Mouse (Mus musculus) midbrain, embryonic 16.5 days (tissue): Measurements from ENCODE around the gene Mansc1. TPM values are rescaled to one million over a fixed set of nuclear protein-coding genes. Genes with fewer than 3 reads are reported as not detected.
"Not testable (repeated sequence)": the region's sequence is repeated elsewhere in the genome, so short reads cannot be mapped to it uniquely, and the experiment has no call there.

Source experiments
- ATAC-seq: fragments of 200-750 bp; cut with Nextera tagmentation; 2 replicates; pipeline ENCODE4 v1.8.0; 2017; ENCODE audit warnings: moderate TSS enrichment
- H3K27ac ChIP-seq: fragments of 300-500 bp; sonication (generic); 2 replicates; pipeline ENCODE4 v1.5.1; 2014; ENCODE audit warnings: mild to moderate bottlenecking, low read length, mixed read lengths
- H3K27me3 ChIP-seq: fragments of 300-500 bp; sonication (generic); 2 replicates; pipeline ENCODE4 v1.6.1; 2014; ENCODE audit warnings: low read depth, low read length, mixed read lengths; ENCODE audit not compliant: control insufficient read depth, insufficient read depth
- H3K36me3 ChIP-seq: fragments of 300-500 bp; sonication (generic); 2 replicates; pipeline ENCODE4 v1.6.1; 2014; ENCODE audit warnings: mild to moderate bottlenecking, low read length, moderate library complexity, mixed read lengths; ENCODE audit not compliant: control insufficient read depth, insufficient read depth
- H3K4me1 ChIP-seq: fragments of 300-500 bp; sonication (generic); 2 replicates; pipeline ENCODE4 v1.6.1; 2014; ENCODE audit warnings: mild to moderate bottlenecking, low read length, mixed read lengths; ENCODE audit not compliant: control insufficient read depth, insufficient read depth
- H3K4me2 ChIP-seq: fragments of 300-500 bp; sonication (generic); 2 replicates; pipeline ENCODE4 v1.6.1; 2014; ENCODE audit warnings: mild to moderate bottlenecking, low read length, mixed read lengths
- H3K4me3 ChIP-seq: fragments of 300-500 bp; sonication (generic); 2 replicates; pipeline ENCODE4 v1.5.1; 2014; ENCODE audit warnings: low read depth, mild to moderate bottlenecking, low read length, moderate library complexity, mixed read lengths
- H3K9ac ChIP-seq: fragments of 300-500 bp; sonication (generic); 2 replicates; pipeline ENCODE4 v1.6.1; 2014; ENCODE audit warnings: low read depth, low read length, mixed read lengths
- H3K9me3 ChIP-seq: fragments of 300-500 bp; sonication (generic); replicated peaks from 2 replicates; pipeline ENCODE4 v1.6.1; 2014; ENCODE audit warnings: mild to moderate bottlenecking, low read length, mixed read lengths; ENCODE audit not compliant: control insufficient read depth, poor library complexity, severe bottlenecking
- WGBS: fragments of 180-500 bp; shearing (Covaris S2); extraction: QIAGEN DNeasy Blood & Tissue Kit; methylation state at CpG from one replicate; pipeline ENCODE4 v1.1.7; 2014; 5-methylcytosine and 5-hydroxymethylcytosine counted together
- polyA plus RNA-seq: library from polyadenylated mRNA; unstranded; fragments of >200 nt; fragmentation: Nextera tagmentation; extraction: Ambion mirVana; gene quantifications from 2 replicates; pipeline ENCODE4 v1.2.1, GENCODE M21; 2015

Mansc1 gene
- polyA plus RNA-seq, result 1.0 and 1.2 TPM in 2 replicates

DNA sequence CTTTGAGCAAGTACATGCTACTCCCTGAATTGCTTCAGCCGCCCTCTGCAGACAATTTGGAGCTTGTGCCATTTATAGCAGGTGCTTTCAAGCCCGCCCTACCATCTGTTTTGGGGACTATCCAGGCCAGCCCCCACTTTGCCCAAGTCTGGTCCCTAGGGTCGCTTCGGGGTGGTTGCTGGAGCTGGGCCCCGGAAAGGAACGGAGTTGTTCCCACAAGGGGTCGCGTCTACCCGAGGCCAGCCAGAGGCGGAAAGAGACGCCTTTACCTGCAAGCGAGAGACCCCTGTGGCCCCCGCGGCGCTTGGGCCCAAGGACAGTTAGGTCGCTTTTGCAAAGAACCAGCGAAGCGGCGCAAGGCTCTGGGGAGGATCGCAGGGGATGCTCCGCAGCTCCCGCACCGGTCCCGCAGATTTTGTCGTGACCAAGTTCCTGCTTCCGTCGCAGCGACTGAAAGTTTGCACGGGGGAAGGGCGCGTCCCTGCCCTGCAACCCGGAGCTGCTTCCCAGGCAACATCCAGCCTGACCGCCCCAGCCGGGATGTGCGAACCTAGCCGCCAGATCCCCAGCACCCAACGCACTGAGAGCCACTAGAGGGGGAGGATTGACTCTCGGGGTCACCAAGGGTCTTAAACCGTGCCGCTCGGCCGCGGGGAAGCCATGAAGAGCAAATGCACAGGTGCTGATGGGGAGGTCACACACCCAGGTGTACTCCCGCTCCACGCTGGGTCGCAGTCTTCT lies at the start of gene Mansc1:
Gene Mansc1, minus strand, starts transcription at position 542 of the 741 bp plus-strand sequence.
- H3K4me3 ChIP-seq, result peak within 1 kb of the TSS; percentile 49
- peak within 1 kb of the TSS; percentile 94 for H3K4me2 ChIP-seq
- 2% methylated on average over 46 of the region's 46 CpGs for WGBS
- H3K4me1 ChIP-seq, result peaks cover 7% of the 10 kb centered on the region; the same call in 1 of the 2 replicates
- peaks cover 7% of the 10 kb centered on the region for H3K27me3 ChIP-seq
- H3K9me3 ChIP-seq, result no peaks in the 10 kb centered on the region
- no peaks in the 10 kb centered on the region for H3K36me3 ChIP-seq
- peak within 1 kb of the TSS; percentile 66 for H3K9ac ChIP-seq
- peak; percentile 60 for ATAC-seq
- H3K27ac ChIP-seq, result no peak within 1 kb of the TSS

DNA sequence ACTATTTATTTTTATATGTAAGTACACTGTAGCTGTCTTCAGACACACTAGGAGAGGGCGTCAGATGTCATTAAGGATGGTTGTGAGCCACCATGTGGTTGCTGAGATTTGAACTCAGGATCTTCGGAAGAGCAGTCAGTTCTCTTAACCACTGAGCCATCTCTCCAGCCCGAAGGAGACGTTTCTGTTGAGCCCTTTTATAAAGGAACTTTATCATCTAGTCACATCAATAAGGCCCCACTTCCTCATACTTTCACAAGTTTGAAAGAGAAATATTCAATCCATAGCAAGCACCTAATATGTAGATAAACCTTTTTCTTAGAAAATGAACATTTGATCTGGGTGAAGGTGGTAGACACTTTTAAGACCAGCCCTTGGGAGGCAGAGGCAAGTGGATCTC lies 47.0 kb upstream of the Mansc1 start:
- not testable (repeated sequence) for H3K4me3 ChIP-seq, H3K27ac ChIP-seq, H3K9ac ChIP-seq, H3K36me3 ChIP-seq, H3K4me1 ChIP-seq, H3K27me3 ChIP-seq, H3K9me3 ChIP-seq, H3K4me2 ChIP-seq, ATAC-seq
- WGBS, result 94% methylated on average over 4 of the region's 4 CpGs

DNA sequence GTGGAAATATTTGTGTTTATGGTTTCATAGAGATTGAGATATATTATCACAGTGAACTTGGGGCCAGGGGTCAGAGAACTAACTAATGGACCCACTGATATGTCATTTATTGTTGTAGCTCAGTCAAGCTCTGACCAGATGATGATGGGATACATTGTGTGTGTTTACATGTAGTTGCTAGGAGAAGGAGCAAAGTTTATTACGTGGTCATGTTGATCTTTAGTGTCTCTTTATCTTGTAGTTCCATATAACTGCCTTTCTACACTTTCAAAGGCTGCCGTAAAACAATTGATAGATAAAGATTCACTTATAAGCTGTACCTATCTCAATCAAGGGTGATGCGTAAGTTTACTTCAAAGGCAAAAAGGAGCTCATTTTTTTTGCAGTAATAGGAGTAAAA lies 45.7 kb upstream of the Mansc1 start:
- Histone ChIP-seq H3K9ac (no peak overlapping the region), H3K9me3 (no peaks in the 10 kb centered on the region), H3K27ac (no peak overlapping the region), H3K27me3 (no peaks in the 10 kb centered on the region), H3K36me3 (no peaks in the 10 kb centered on the region), H3K4me2 (no peak overlapping the region), H3K4me3 (no peak overlapping the region), H3K4me1 (no peaks in the 10 kb centered on the region)
- WGBS, result 86% methylated on average over 3 of the region's 3 CpGs
- ATAC-seq, result no peak

DNA sequence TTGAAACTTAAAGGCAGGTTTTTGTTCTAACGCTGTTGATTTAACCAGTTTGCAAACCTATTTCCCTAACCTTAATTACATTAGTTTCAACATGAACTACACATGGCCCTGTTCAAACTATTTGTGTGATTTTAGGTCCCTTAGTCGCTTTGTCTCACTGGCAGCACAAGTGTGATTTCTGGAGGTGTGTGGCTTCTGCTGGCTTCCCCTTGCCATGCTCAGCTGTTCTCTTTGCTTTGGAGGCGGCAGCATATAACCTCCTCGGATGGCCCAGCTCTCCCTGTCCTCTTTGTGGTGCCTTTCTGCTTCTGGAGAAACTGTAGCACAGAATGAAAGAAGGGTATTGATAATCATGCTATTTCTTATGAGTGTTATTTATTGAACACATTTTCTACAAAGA lies 45.2 kb upstream of the Mansc1 start:
- Histone ChIP-seq H3K9me3 (no peaks in the 10 kb centered on the region), H3K9ac (no peak overlapping the region), H3K27ac (no peak overlapping the region), H3K4me2 (no peak overlapping the region), H3K4me1 (no peaks in the 10 kb centered on the region), H3K27me3 (no peaks in the 10 kb centered on the region), H3K36me3 (no peaks in the 10 kb centered on the region), H3K4me3 (no peak overlapping the region)
- ATAC-seq, result no peak
- 82% methylated on average over 4 of the region's 4 CpGs for WGBS

DNA sequence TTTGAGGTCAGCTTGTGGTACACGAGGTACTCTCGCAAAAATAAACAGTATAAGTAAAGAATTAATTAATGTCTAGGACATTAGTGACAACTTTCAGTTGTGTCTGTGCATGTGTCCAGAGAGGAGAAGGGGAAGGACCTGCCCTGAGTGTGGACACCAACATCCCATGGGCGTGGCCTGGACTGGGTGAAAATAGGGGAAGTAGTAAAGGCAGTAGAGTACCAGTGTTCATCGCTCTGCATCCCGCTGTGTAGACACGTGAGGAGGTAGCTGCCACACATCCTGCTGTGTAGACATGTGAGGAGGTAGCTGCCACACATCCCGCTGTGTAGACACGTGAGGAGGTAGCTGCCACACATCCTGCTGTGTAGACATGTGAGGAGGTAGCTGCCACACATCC lies 41.4 kb upstream of the Mansc1 start:
- H3K4me1 ChIP-seq, H3K9ac ChIP-seq, ATAC-seq, H3K36me3 ChIP-seq, H3K9me3 ChIP-seq, H3K4me3 ChIP-seq, H3K27me3 ChIP-seq, H3K27ac ChIP-seq, H3K4me2 ChIP-seq: not testable (repeated sequence)
- 90% methylated on average over 8 of the region's 8 CpGs for WGBS

GRCm38 (mm10) chr6:134670881-134671411 lies 38.7 kb upstream of the Mansc1 start:
- Histone ChIP-seq H3K9me3 (no peaks in the 10 kb centered on the region), H3K4me1 (no peaks in the 10 kb centered on the region), H3K27me3 (no peaks in the 10 kb centered on the region), H3K36me3 (no peaks in the 10 kb centered on the region), H3K9ac (no peak overlapping the region), H3K4me3 (no peak overlapping the region), H3K4me2 (no peak overlapping the region), H3K27ac (no peak overlapping the region)
- ATAC-seq, result no peak
- WGBS, result 63% methylated on average over 4 of the region's 4 CpGs

GRCm38 (mm10) chr6:134669179-134669865 lies 37.0 kb upstream of the Mansc1 start:
- H3K27ac ChIP-seq, result no peak overlapping the region
- no peak for ATAC-seq
- WGBS, result 81% methylated on average over 6 of the region's 6 CpGs

GRCm38 (mm10) chr6:134668519-134668918 lies 36.2 kb upstream of the Mansc1 start:
- no peak for ATAC-seq
- WGBS, result 90% methylated on average over 2 of the region's 2 CpGs
- no peaks in the 10 kb centered on the region for H3K27me3 ChIP-seq
- no peak overlapping the region for H3K4me2 ChIP-seq
- no peak overlapping the region for H3K4me3 ChIP-seq
- no peaks in the 10 kb centered on the region for H3K36me3 ChIP-seq
- no peaks in the 10 kb centered on the region for H3K9me3 ChIP-seq
- H3K9ac ChIP-seq, result no peak overlapping the region
- H3K4me1 ChIP-seq, result no peaks in the 10 kb centered on the region
- H3K27ac ChIP-seq, result no peak overlapping the region

More at GRCm38 (mm10) chr6:134669179-134669865, 37.0 kb upstream of the Mansc1 start:
- H3K9ac ChIP-seq, result no peak overlapping the region
- H3K4me3 ChIP-seq, result no peak overlapping the region
- no peaks in the 10 kb centered on the region for H3K4me1 ChIP-seq
- no peaks in the 10 kb centered on the region for H3K36me3 ChIP-seq
- H3K9me3 ChIP-seq, result no peaks in the 10 kb centered on the region
- no peak overlapping the region for H3K4me2 ChIP-seq
- H3K27me3 ChIP-seq, result no peaks in the 10 kb centered on the region

DNA sequence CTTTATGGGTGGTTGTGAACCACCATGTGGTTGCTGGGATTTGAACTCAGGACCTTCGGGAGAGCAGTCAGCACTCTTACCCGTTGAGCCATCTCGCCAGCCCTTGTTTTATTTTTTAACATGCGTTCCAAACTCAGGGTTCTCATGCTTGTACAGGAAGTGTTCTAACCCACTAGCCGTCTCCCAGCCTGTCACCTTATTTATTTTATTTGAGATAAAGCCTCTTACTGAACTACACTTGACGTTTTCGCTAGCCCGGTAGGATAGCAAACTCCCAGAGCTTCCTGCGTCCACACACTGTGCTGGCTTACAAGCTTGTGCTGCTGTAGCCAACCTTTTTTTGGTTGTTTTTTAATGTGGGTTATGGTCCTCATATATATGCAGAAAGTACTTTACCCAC lies 33.5 kb upstream of the Mansc1 start:
- ATAC-seq, result no peak
- Histone ChIP-seq H3K27ac (no peak overlapping the region), H3K4me3 (no peak overlapping the region), H3K9ac (no peak overlapping the region), H3K4me2 (no peak overlapping the region), H3K9me3 (no peaks in the 10 kb centered on the region), H3K4me1 (no peaks in the 10 kb centered on the region), H3K27me3 (no peaks in the 10 kb centered on the region), H3K36me3 (no peaks in the 10 kb centered on the region)
- 87% methylated on average over 9 of the region's 9 CpGs for WGBS
